Mouse (Mus musculus): ENCODE results near the gene Hnrnpa1.

Hnrnpa1 gene

DNA sequence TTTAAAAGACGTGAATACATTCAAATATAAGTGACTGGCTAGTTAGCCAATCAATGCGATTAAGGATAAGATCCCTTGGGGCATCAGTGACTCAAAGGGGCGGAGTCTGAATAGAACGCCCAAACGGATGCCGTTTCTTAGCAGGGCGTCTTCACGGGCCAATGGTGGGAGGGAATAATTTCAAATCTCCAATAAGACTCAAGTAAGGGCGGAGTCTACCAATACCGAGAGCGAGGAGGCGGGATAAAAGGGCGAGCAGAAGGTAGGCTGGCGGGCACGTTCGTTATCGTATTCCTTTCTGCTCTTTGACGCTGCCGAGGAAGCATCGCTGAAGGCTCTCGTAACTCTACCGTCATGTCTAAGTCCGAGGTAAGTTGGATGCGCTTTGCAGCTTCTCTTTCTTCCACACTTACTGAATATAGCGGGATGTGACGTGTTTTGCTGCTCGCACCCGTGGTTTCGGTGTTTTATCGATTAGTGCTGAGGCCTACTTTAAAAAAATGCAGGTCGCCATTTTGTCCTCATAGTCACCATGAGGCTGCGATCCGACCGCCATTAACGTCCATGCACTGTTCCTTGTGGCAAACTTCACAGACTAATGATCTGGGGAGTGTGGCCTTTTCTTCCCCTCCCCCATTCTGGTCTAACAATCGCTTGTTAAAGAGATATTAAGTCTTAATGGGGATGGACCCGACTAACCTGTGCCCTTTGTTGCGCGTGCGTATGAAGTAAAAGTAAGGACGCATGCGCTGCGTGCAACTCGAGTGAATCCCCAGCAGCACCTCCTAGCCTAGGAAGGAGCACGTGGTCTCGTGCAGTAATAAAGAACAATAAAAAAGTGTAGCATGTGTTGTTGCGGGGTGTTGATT lies at the start of gene Hnrnpa1:
Gene Hnrnpa1 (plus strand): TSS at position 273 of the 869 bp plus-strand sequence.
- DNase-seq = peak; percentile 98

GRCm38 (mm10) chr15:103190531-103191462 lies 49.4 kb upstream of the Hnrnpa1 start:
- no peak for DNase-seq

- DNase-seq = no peak
Observed at GRCm38 (mm10) chr15:103193606-103194005, 46.6 kb upstream of the Hnrnpa1 start.

DNA sequence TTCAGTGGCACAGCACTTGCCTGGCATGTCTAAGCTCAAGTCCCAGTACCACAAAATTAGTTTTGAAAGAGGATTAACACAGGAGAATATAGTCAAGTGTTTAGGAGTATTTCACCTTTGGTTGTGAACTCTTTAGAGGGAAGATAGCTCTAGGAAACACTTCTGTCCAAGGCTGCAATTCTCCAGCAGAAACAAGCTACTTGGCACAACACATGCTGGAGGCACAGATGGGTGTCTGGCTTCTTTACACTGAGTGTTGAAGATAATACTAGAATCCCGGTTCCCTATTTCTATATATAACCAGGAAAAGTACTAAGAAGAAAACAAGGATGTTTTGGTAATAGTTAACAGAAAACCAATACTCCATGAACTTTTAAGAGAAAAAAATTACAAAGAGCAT lies 43.4 kb upstream of the Hnrnpa1 start:
- no peak for DNase-seq

GRCm38 (mm10) chr15:103197785-103198184 lies 42.4 kb upstream of the Hnrnpa1 start:
- DNase-seq = no peak

GRCm38 (mm10) chr15:103202088-103202793 lies 38.0 kb upstream of the Hnrnpa1 start:
- DNase-seq = no peak

DNA sequence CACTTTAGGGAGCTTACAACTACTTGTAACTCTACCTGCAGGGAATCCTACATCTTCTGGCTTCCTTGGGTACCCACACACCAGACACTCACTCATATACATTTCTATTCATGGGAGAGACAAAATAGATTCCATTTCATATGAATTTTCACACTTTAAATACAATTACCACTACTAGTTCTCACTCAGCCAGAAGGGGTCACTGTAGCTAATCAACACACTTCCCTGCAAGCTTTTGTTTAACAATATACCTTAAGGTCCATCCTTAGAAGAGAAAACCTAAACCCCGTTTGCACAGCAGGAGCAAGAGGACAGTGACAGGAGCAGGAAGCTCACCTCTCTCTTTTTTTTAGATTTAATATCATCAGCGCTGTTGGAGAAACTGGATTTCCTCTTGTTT lies 35.1 kb upstream of the Hnrnpa1 start:
- DNase-seq = no peak

GRCm38 (mm10) chr15:103214149-103214548 lies 26.1 kb upstream of the Hnrnpa1 start:
- no peak for DNase-seq

DNA sequence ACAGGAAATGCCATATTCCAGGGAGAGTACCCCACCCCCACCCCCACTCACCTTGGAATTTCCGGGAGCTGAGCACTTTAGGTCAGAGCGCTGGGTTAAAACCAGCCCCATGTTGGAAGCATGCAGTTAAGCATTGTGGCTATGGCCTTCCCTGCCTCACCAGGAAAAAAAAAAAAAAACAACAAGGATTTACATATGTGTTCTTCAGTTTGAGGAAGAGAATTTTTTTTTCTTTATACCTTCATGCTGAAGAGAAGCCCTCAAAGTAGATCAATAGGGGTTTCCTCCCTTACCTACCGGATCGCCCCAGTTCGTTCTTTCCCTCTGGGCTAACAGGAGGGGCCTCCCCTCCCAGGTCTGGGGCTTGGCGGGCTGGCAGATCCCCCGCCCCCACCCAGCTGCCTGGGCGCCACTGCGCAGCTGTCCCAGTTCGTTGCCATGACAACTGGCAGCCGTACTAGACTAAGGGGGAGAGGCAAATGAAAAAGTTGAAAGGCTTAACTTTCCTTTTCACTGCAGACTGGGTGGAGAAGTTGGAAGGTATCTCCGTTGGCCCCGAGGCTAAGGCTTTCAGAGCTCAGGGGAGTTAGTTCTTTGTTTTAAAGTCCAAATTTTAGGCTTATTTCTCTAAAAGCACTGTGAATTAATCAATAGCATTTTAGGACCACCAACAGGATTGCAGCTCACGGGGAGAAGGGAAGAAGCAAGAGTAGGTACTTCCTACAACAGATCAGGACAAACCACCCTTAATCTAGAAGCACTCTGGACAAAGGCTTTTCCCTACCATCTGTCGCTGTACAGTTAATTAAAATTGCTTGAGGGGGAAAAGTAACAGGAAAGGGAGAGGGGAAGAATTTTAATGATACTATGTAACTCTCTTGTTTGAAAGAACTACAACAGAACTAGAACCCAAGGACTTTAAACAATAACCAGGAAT lies 25.0 kb upstream of the Hnrnpa1 start:
- peak; percentile 56 for DNase-seq

- DNase-seq = no peak
Observed at GRCm38 (mm10) chr15:103216052-103216451, 24.2 kb upstream of the Hnrnpa1 start.

GRCm38 (mm10) chr15:103220785-103221184 lies 19.4 kb upstream of the Hnrnpa1 start:
- DNase-seq = no peak

- no peak for DNase-seq
Observed at GRCm38 (mm10) chr15:103221386-103221785, 18.8 kb upstream of the Hnrnpa1 start.

- no peak for DNase-seq
Observed at GRCm38 (mm10) chr15:103224161-103224560, 16.1 kb upstream of the Hnrnpa1 start.

DNA sequence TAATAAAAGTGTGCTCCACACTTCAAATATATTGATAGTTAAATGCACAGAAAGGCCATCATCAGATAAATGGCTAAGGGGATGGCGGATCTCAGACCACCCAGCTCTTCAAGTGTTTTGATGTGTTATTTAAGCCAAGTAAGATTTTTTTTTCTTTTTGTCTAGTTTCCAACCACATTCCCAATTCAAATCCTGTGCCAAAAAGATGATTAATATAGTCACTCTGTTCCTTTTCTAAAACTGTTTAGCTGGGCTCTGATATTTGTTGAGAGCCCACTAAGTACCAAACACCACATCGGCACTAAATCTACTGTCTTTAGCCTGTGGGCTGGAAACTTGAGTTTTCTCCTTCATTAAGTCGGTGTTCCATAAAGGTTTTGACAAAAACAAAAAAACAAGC lies 13.2 kb upstream of the Hnrnpa1 start:
- no peak for DNase-seq

GRCm38 (mm10) chr15:103227572-103227971 lies 12.7 kb upstream of the Hnrnpa1 start:
- DNase-seq = no peak

GRCm38 (mm10) chr15:103228904-103229303 lies 11.3 kb upstream of the Hnrnpa1 start:
- no peak for DNase-seq

GRCm38 (mm10) chr15:103233119-103233518 lies 7.1 kb upstream of the Hnrnpa1 start:
- DNase-seq = no peak

- DNase-seq = no peak
Observed at GRCm38 (mm10) chr15:103237295-103237694, 2.9 kb upstream of the Hnrnpa1 start.

- DNase-seq = peak; percentile 98
Observed at GRCm38 (mm10) chr15:103239130-103239684, 1.0 kb upstream of the Hnrnpa1 start.

- peak; percentile 99 for DNase-seq
Observed at GRCm38 (mm10) chr15:103239685-103240159, 510 bp upstream of the Hnrnpa1 start, which contains the start of gene Cbx5. Gene Cbx5, minus strand, starts transcription at chr15:103239816.
